Comparison of ENCODE assay signal across 8 mouse cellular contexts in genomic region chr11:4266271-4267201, GRCm38 (mm10). TPM values are rescaled to one million over a fixed set of nuclear protein-coding genes. Genes with fewer than 3 reads are reported as not detected.
DNase-seq lines count a peak whose midpoint lies in the region; ATAC-seq and TF ChIP-seq lines count a peak whose summit lies in the region.

No protein-coding gene starts in this region.

- TF ChIP-seq EP300 in liver, postnatal 0 days (IDR thresholded peaks at IDR 0.05; ENCODE audit: low read depth) = no peak

- peak overlapping the region; percentile 48 for H3K9ac ChIP-seq in forebrain, embryonic 14.5 days (ENCODE audit: low read length)
- peak overlapping the region; percentile 35; the same call in 1 of the 2 replicates for H3K9ac ChIP-seq in liver, postnatal 0 days (replicated peaks)
- H3K9ac ChIP-seq in neural tube, embryonic 14.5 days (replicated peaks; ENCODE audit: low read depth, low read length) = peak overlapping the region; percentile 39; the same call in 1 of the 2 replicates

- no peak for TF ChIP-seq CTCF in liver, postnatal 0 days (IDR thresholded peaks at IDR 0.05; ENCODE audit: low read depth)

- peaks cover 7% of the 10 kb centered on the region for H3K4me1 ChIP-seq in forebrain, embryonic 14.5 days (ENCODE audit: control insufficient read depth, insufficient read depth, low read length)
- peaks cover 12% of the 10 kb centered on the region; the same call in 1 of the 2 replicates for H3K4me1 ChIP-seq in liver, postnatal 0 days (ENCODE audit: insufficient read depth)
- H3K4me1 ChIP-seq in neural tube, embryonic 14.5 days (ENCODE audit: control insufficient read depth, insufficient read depth, low read length) = peaks cover 5% of the 10 kb centered on the region

- no peak overlapping the region for H3K27ac ChIP-seq in forebrain, embryonic 14.5 days (ENCODE audit: low read depth, low read length)
- H3K27ac ChIP-seq in liver, postnatal 0 days (ENCODE audit: low read depth) = no peak overlapping the region
- no peak overlapping the region for H3K27ac ChIP-seq in neural tube, embryonic 14.5 days (ENCODE audit: low read depth, low read length)

- peak overlapping the region; percentile 89 for H3K4me2 ChIP-seq in forebrain, embryonic 14.5 days (ENCODE audit: low read length)
- peak overlapping the region; percentile 78 for H3K4me2 ChIP-seq in liver, postnatal 0 days (ENCODE audit: low read depth, low read length)
- H3K4me2 ChIP-seq in neural tube, embryonic 14.5 days (ENCODE audit: low read depth, low read length) = peak overlapping the region; percentile 89

- peaks cover 37% of the 10 kb centered on the region for H3K27me3 ChIP-seq in forebrain, embryonic 14.5 days (replicated peaks; ENCODE audit: control insufficient read depth, insufficient read depth, low read length)
- H3K27me3 ChIP-seq in liver, postnatal 0 days (ENCODE audit: insufficient read depth, low read length) = peaks cover 43% of the 10 kb centered on the region
- peaks cover 34% of the 10 kb centered on the region for H3K27me3 ChIP-seq in neural tube, embryonic 14.5 days (ENCODE audit: control insufficient read depth, insufficient read depth, low read length)

- DNase-seq in cerebellum, postnatal 10 days = peak; percentile 61 to 63
- no peak for DNase-seq in cerebellum, postnatal 4 days (ENCODE audit: low spot score in 2 of 2)
- DNase-seq in NIH3T3 (ENCODE audit: low read depth) = peak; percentile 72
- peak; percentile 27 for DNase-seq in forebrain, embryonic 14.5 days (ENCODE audit: low spot score)
- peak; percentile 65 for DNase-seq in liver, postnatal 0 days
- no peak for DNase-seq in left cerebral cortex, adult 9 months (ENCODE audit: low spot score in 2 of 2)

- H3K4me3 ChIP-seq in forebrain, embryonic 14.5 days (ENCODE audit: low read depth, low read length) = peak overlapping the region; percentile 43
- H3K4me3 ChIP-seq in liver, postnatal 0 days (ENCODE audit: low read depth, low read length) = peak overlapping the region; percentile 54
- peak overlapping the region; percentile 41 for H3K4me3 ChIP-seq in neural tube, embryonic 14.5 days (ENCODE audit: low read depth, low read length)

- WGBS in forebrain, embryonic 14.5 days = under 1% methylated on average over 60 of the region's 61 CpGs
- 1% methylated on average over 60 of the region's 61 CpGs for WGBS in liver, postnatal 0 days (ENCODE audit: insufficient replicate concordance)
- under 1% methylated on average over 57 of the region's 61 CpGs for WGBS in neural tube, embryonic 14.5 days

- H3K36me3 ChIP-seq in forebrain, embryonic 14.5 days (ENCODE audit: control insufficient read depth, insufficient read depth, low read length) = no peaks in the 10 kb centered on the region
- no peaks in the 10 kb centered on the region for H3K36me3 ChIP-seq in liver, postnatal 0 days (replicated peaks; ENCODE audit: insufficient read depth, low read length)
- no peaks in the 10 kb centered on the region for H3K36me3 ChIP-seq in neural tube, embryonic 14.5 days (ENCODE audit: control insufficient read depth, insufficient read depth, low read length)

- peak; percentile 51 for ATAC-seq in forebrain, embryonic 14.5 days
- ATAC-seq in inflammation-experienced regulatory T-cells, adult 6 months = peak; percentile 19
- peak; percentile 80 for ATAC-seq in liver, postnatal 0 days
- ATAC-seq in neural tube, embryonic 14.5 days (ENCODE audit: low read depth) = peak; percentile 58; the same call in 1 of the 2 replicates

- H3K9me3 ChIP-seq in forebrain, embryonic 14.5 days (replicated peaks; ENCODE audit: control insufficient read depth, low read length) = no peaks in the 10 kb centered on the region
- H3K9me3 ChIP-seq in liver, postnatal 0 days (ENCODE audit: low read length) = no peaks in the 10 kb centered on the region
- no peaks in the 10 kb centered on the region for H3K9me3 ChIP-seq in neural tube, embryonic 14.5 days (ENCODE audit: control insufficient read depth, low read length)

RNA-seq across cellular contexts. Expression of gene Lif, which starts 9.2 kb away (rescaled TPM):
- polyA plus RNA-seq in forebrain, embryonic 14.5 days (2014; fragmentation: Nextera tagmentation; extraction: Ambion mirVana) = not detected in 2 replicates
- polyA plus RNA-seq in inflammation-experienced regulatory T-cells, adult 6 months (2017; shearing (Covaris generic)) = 1 to 10 TPM; 1.9 to 2.6 (median 2.5) TPM
- not detected in 2 replicates for polyA plus RNA-seq in liver, postnatal 0 days (2015; fragmentation: Nextera tagmentation; extraction: Ambion mirVana)
- polyA plus RNA-seq in neural tube, embryonic 14.5 days (2014; fragmentation: Nextera tagmentation; extraction: Ambion mirVana) = 0.06 TPM in 1 of 2 replicates, not detected in the other

RNA-seq across cellular contexts. Expression of gene Osm, which starts 30.3 kb away (rescaled TPM):
- 0.14 TPM in 1 of 2 replicates, not detected in the other for polyA plus RNA-seq in forebrain, embryonic 14.5 days (2014; fragmentation: Nextera tagmentation; extraction: Ambion mirVana)
- 10 to 100 TPM; 11.2 to 23.6 (median 16.6) TPM for polyA plus RNA-seq in inflammation-experienced regulatory T-cells, adult 6 months (2017; shearing (Covaris generic))
- polyA plus RNA-seq in liver, postnatal 0 days (2015; fragmentation: Nextera tagmentation; extraction: Ambion mirVana) = 0.58 and 1.3 TPM in 2 replicates
- polyA plus RNA-seq in neural tube, embryonic 14.5 days (2014; fragmentation: Nextera tagmentation; extraction: Ambion mirVana) = 0.12 TPM in 1 of 2 replicates, not detected in the other

RNA-seq across cellular contexts. Expression of gene Castor1, which starts 48.5 kb away (rescaled TPM):
- polyA plus RNA-seq in forebrain, embryonic 14.5 days (2014; fragmentation: Nextera tagmentation; extraction: Ambion mirVana) = 1.6 and 1.8 TPM in 2 replicates
- polyA plus RNA-seq in inflammation-experienced regulatory T-cells, adult 6 months (2017; shearing (Covaris generic)) = 10 to 100 TPM; 25.7 to 42.0 (median 37.8) TPM
- polyA plus RNA-seq in liver, postnatal 0 days (2015; fragmentation: Nextera tagmentation; extraction: Ambion mirVana) = 1.8 and 2.0 TPM in 2 replicates
- polyA plus RNA-seq in neural tube, embryonic 14.5 days (2014; fragmentation: Nextera tagmentation; extraction: Ambion mirVana) = 3.0 and 4.4 TPM in 2 replicates

Comparison
In these comparisons a context has a peak if more than half of its experiments do, and no peak if none do; other contexts are left out.
1. DNase-seq: peak in cerebellum, postnatal 10 days (2 of 2), NIH3T3 (single experiment), forebrain, embryonic 14.5 days (single experiment) and liver, postnatal 0 days (single experiment); none in cerebellum, postnatal 4 days (0 of 2) and left cerebral cortex, adult 9 months (0 of 2).
2. ATAC-seq: peak in every context shown above with its lines; median percentile 80 in liver, postnatal 0 days; 58 in neural tube, embryonic 14.5 days; 51 in forebrain, embryonic 14.5 days; 19 in inflammation-experienced regulatory T-cells, adult 6 months.
3. Peak in every context shown above with its lines, with median percentiles within 50 percentile points of each other: H3K4me2 ChIP-seq, H3K4me3 ChIP-seq and H3K9ac ChIP-seq.